Mouse (Mus musculus): ENCODE results near the gene Arl4d. TPM values are rescaled to one million over a fixed set of nuclear protein-coding genes. Genes with fewer than 3 reads are reported as not detected.

The Arl4d gene
- total RNA-seq, 4 experiments from 2014 or later: 11.8 to 21.0 (median 17.4) TPM

- no peak for DNase-seq (ENCODE audit: low spot score in 2 of 2)
Observed at GRCm38 (mm10) chr11:101714012-101714411, 48.7 kb downstream of the Arl4d start.

Other genes with a start within 250 kb of the Arl4d start
- 10 to 100 TPM; 47.6 to 54.3 (median 48.9) TPM for gene Aarsd1, start 247.9 kb upstream of the Arl4d start, total RNA-seq (2022)
- 1 to 10 TPM; 6.0 to 9.6 (median 6.5) TPM for gene Gm27029, start 240.7 kb upstream of the Arl4d start, total RNA-seq (2022)
- gene Rundc1, start 240.5 kb upstream of the Arl4d start, total RNA-seq (2022): 10 to 100 TPM; 27.8 to 35.4 (median 31.9) TPM
- gene Ptges3l, start 240.2 kb upstream of the Arl4d start, total RNA-seq (2022): 1 to 10 TPM in 3 of 4 experiments, under 1 TPM in 1; 0.74 to 1.5 (median 1.3) TPM
- 10 to 100 TPM; 23.9 to 46.8 (median 33.8) TPM for gene Rpl27, start 223.2 kb upstream of the Arl4d start, total RNA-seq (2022)
- 1 to 10 TPM; 2.2 to 7.6 (median 3.5) TPM for gene Ifi35, start 217.1 kb upstream of the Arl4d start, total RNA-seq (2022)
- gene Rnd2, start 200.5 kb upstream of the Arl4d start, total RNA-seq (2022): 100 to 1,000 TPM; 109 to 121 (median 110) TPM
- gene Vat1, start 199.3 kb upstream of the Arl4d start, total RNA-seq (2022): 10 to 100 TPM; 27.9 to 42.8 (median 34.9) TPM
- gene Brca1, start 113.6 kb upstream of the Arl4d start, total RNA-seq (2022): 1 to 10 TPM in 3 of 4 experiments, under 1 TPM in 1; 0.83 to 2.0 (median 1.4) TPM
- gene Nbr1, start 113.4 kb upstream of the Arl4d start, total RNA-seq (2022): 100 to 1,000 TPM; 125 to 154 (median 137) TPM
- 1 to 10 TPM; 1.6 to 4.4 (median 3.3) TPM for gene Tmem106a, start 83.3 kb upstream of the Arl4d start, total RNA-seq (2022)
- not detected for gene Gm11634, start 66.3 kb upstream of the Arl4d start, total RNA-seq (2022)
- 10 to 100 TPM in 3 of 4 experiments, 1 to 10 TPM in 1; 9.3 to 16.1 (median 11.0) TPM for gene Rdm1, start 38.3 kb upstream of the Arl4d start, total RNA-seq (2022)
- 10 to 100 TPM; 31.2 to 38.3 (median 35.3) TPM for gene Dhx8, start 67.4 kb downstream of the Arl4d start, total RNA-seq (2022)
- 10 to 100 TPM in 3 of 4 experiments, 1 to 10 TPM in 1; 9.8 to 17.3 (median 12.6) TPM for gene Etv4, start 119.8 kb downstream of the Arl4d start, total RNA-seq (2022)
- gene Meox1, start 228.8 kb downstream of the Arl4d start, total RNA-seq (2022): 1 to 10 TPM in 1 of 4 experiments, under 1 TPM in 3; 0.86 to 1.1 (median 0.87) TPM

Measured in layer of hippocampus, adult 8-10 months (tissue).